Mouse (Mus musculus) 416B (cell line): ENCODE results near the gene Mob1b.
A peak's percentile ranks its signal among the peaks of the same experiment; 100 is the strongest.

Source experiments
- DNase-seq: peaks from one replicate; pipeline ENCODE4 v3.0.0; 2011; ENCODE audit warnings: low read depth

The Mob1b gene

GRCm38 (mm10) chr5:88720116-88721002 lies at the start of gene Mob1b:
Gene Mob1b (plus strand): TSS chr5:88720855.
- DNase-seq = peak; percentile 95

DNA sequence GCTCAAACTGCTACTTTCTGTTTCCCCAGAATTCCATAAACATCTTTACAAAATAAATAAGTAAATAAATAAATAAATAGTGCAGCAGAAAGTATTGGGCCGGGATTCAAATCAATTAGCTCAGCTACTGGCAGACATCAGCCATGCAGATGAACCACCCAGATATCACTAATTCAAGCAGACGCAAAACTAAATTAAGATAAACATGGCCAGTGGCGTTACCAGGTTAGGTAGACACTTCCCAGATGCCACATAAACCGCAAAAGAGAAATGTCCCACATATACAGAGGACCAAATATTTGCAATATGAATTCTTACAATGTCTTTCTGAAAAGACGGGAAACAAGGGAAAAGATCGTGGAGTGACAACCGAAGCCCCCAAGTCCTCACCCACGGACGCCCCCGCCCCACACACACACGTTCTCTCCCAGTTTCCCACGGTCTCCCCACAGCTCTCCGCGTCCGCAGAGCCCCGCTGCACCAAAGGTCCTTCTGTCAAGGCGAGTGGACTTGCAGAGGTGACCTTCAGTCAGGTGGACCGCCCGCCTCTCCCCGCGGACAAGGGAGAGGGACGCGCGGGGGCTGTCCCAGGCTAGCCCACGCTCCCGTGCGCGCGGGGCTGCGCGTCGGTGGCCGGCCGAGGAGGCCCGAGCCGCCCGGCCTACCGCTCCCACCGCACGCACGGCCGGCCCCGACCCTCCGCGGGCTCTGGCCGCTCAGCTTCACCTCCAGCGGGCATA lies 45.8 kb upstream of the Mob1b start:
- DNase-seq = no peak

- peak; percentile 83 for DNase-seq
These were observed 44.9 kb upstream of the Mob1b start, which contains the start of gene Grsf1 for GRCm38 (mm10) chr5:88675443-88676387. Gene Grsf1 (minus strand): TSS chr5:88676171.

- peak; percentile 81 for DNase-seq
These were observed 41.7 kb upstream of the Mob1b start for GRCm38 (mm10) chr5:88678929-88679328.

DNA sequence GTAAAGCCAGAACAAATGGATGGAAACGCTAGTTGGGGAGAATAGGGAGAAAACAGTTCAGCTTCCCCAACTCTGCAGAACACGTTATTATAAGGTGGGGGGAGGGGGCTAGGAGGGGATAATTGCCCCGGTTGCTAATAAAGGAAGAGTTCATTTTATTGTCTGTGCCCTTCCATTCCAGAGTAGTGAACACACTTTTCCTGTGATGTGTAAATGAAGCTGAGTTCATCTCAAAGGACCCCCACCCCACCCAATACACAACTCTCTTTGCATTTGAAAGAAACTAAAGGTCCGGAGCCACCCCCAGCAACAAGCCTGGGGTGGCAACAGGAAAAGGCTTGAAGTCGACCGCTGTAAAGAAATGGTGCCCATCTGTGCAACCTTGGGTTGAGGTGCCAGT lies 41.3 kb upstream of the Mob1b start:
- DNase-seq = no peak

- DNase-seq = no peak
These were observed 40.1 kb upstream of the Mob1b start for GRCm38 (mm10) chr5:88680567-88680966.

DNA sequence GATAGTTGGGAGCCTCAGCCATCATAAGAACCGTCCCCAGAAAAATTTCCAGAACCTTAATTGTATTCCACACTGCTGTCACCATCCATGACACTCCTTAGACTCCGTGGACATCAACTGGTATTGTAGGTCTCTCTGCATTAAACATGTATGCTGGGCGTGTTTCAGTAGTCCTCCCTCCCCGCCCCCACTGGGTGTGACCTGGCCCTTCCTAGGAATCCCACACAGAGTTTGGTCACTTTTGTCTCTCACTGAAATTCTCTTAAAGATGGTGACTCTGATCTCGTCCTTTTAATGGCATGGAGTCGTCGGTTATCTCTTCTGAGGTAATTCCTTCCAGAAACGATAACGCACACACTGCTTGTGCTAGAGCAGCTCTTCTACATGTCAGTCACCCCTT lies 36.9 kb upstream of the Mob1b start:
- DNase-seq = no peak

DNA sequence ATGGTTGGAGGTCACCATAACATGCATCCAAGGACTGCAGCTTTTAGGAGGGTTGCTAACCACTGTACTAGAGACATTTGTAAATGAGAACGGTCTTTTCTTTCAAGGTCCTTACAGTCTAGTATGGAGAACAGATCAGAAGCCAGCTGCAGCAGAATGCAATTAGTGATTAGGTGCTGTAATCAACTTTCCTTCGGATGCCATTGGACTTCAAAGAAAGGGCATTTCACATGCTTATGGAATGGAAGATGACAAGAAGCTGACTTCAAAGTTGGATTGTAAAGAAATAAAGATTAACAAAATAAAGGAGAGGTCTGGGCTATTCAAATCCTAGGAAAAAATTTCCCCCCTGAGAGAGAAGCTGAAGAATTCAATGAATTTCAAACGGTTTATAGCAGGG lies 36.4 kb upstream of the Mob1b start:
- DNase-seq = no peak

DNA sequence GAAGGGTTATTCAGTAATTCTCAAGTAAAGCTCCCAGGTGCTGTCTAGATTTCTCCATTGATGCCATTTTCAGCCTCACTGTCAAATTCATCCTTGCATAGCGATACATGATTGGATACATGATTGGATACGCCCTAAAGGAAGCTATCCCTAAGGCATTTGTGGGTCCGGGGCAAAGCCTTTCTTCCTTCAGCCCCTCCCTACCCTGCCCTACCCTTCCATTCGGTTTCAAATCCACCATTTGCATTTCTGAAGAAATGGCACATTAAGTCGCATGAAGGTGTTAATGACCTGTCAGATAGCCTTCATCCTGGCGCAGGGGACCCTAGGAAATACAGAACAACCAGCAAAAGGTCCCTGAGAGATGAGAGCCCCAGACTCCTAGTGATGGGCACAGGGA lies 35.3 kb upstream of the Mob1b start:
- DNase-seq = no peak

DNA sequence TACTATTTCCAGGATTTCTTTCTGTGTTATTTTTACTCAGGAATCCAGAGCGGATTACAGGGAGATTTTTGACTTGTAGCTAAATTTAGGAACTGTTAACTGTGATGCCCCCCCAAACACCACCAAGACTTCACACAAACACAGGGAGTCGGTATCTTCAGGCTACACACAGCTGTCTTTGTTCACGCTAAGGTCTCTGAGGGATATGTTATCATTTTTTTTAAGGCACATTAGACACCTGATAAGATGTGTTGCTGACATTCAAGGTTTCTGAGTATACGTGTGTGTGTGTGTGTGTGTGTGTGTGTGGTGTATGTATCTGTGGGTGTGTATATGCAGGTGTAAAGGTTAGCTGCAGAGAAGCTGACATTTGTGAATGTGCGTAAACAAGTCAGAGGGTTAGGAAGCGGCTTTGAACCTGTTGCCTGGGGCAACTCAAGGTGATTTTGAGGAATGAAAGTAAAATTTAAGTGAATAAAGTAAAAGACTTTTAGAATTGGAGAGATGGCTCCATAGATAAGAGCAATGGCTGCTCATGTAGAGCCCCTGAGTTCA lies 34.8 kb upstream of the Mob1b start:
- DNase-seq = no peak

DNA sequence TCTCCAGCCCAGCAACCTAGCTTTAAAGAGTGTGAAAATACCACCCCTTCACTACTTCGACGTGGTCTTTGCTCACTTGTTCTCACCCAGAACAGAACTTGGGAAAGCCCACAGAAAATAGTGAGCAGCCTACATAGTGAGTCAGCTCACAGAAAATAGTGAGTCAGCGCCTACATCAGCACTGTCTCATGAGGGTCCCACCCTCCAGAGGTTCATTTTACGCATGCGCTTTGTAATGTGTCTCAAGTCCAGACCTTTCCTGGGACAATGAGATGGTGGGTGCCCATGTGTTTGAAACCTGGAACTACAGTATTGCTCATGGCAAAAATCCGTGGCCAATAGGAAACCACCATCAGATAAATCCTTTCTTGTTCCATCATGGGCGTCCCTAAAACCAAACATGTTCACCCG lies 32.7 kb upstream of the Mob1b start:
- peak; percentile 72 for DNase-seq

DNA sequence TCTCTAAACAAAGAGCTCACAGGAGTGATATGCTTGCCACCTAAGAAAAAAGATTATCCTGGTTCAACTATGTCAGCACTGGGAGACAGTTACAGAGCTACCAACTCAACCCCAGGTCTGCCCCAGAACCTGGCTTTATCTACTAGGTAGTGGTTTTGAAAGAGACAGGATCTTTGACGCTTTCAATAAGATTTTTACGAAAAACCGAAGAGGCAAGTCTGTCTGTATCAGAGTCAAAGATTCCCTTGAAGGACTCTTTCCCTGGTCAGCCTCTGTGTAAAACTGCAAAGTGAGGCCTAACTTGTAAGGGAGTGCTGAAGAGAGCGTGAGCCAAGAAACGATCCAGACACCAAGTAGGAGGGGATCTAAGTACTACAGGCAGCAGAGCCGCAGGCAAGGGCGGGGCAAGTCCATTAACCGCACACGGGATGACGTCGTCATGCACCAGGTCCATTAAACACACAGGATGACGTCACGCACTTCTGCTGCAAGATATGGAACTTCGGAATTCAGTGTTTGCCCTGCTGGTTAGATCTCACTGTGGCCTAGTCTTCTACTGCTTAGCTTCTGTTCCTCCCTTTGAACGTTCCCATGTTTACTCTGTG lies 32.0 kb upstream of the Mob1b start:
- peak; percentile 92 for DNase-seq

DNA sequence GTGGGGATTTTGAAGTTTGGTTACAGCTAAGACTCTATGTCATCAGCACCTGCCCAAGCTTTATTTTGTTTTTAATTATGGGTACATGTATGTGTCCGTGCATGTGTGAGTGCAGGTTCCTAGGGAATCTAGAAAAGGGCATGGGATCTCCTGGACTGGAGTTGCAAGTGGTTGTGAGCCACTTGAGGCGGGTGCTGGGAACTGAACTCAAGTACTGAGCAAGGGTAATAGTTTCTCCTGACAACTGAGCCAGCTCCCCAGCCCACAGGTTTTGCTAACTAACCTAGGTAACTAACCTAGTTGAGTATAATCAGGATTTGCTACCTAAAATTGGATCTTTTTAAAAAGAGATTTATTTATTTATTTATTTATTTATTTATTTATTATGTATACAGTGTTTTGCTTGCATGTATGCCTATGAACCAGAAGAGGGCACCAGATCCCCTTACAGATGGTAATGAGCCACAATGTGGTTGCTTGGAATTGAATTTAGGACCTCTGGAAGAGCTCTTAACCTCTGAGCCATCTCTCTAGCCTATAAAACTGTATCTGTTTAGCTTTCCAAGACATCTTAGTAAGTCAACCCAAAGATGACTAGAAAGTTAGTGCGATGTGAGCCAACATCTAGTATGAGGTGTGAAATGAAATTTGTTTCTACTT lies 31.2 kb upstream of the Mob1b start:
- peak; percentile 84 for DNase-seq

DNA sequence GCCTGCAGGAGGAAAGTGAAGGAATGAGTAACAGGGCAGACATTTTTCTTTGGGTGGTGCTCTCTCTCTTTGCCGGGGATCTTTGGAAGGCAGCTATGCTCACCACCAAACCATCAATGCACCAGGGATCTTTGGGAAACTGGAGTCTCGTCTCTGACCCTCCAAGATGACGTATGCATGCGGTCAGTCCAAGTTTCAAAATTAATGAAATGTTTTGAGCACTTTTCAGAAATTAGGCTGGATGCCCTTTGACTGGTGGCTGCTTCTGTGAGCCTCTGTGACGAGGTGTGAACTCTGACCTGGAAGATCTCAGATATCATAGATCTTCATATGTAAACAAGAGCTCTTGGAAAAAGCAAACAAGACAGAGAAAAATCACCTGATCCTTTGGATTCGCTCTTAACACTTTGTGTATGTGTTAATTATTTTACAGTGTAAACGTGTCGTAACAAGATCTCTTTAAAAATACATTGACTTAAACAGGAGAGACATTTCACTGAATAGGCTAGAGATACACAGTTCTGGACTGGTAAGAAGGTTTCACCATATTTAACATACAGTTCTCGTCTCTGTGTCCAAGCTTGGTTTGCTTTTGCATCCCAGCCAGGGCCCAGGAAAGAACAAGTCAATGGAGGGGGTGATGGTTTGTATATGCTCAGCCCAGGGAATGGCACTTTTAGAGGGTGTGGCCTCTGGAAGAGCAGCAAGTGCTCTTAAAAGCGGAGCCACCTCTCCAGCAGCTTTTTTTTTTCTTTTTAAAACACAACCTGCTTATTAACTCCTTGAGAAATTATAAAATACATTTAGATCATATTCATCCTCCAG lies 29.8 kb upstream of the Mob1b start:
- no peak for DNase-seq

- no peak for DNase-seq
These were observed 29.1 kb upstream of the Mob1b start for GRCm38 (mm10) chr5:88691506-88692095.

- DNase-seq = no peak
These were observed 28.1 kb upstream of the Mob1b start for GRCm38 (mm10) chr5:88692586-88692985.

- peak; percentile 58 for DNase-seq
These were observed 27.6 kb upstream of the Mob1b start for GRCm38 (mm10) chr5:88693057-88693456.

DNA sequence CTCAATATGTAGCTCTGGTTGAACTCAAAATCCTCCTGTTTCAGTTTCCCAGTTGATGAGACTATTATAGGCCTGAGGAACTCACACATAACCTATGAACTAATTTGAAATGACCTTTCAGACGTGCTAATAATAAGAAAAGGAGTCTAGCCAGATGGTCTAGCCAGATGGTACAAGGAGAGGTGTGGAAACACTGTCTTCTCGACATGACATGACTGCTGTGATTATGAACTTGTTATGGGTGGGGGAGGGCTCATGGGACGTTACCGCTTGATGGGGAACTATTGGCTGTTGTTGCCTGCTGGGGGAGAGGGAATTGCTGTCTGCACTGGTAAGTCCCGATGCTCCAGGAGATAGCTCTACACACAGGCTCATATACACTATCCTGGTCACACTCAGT lies 23.4 kb upstream of the Mob1b start:
- no peak for DNase-seq

DNA sequence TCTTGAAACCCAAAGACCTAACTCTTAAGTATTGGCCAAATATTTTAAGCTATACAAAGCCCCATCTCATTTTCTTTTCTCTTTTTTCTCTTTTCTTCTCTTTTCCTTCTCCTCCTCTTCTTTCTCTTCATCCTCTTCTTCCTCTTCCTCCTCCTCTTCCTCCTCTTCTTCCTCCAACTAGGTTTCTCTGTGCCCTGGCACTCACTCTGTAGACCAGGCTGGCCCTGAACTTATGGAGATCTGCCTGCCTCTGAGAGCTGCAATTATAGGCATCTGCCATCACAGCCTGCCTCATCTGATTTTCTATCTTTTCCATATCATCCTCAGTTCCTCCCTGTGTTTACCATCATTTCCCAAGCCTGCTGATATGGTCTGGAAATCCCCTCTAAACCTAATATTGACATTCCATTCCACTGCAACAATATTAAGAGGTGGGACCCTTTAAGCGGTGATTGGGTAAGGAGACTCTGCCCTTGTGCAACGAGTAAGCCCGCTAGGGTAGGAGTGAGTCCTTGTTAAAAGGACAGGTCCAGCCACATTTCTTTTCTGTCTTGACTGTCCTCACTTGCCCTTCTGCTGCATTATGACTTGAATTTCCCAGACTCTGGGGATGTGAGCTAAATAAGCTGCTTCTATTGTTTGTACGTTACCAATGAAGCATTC lies 21.3 kb upstream of the Mob1b start:
- no peak for DNase-seq
